Mouse (Mus musculus) heart, adult 2 months (tissue): ENCODE measurements around the gene Fkbp7.

Source experiments
- CTCF ChIP-seq: fragments of 200-600 bp; IDR thresholded peaks from 2 replicates; pipeline ENCODE4 v1.8.1; 2022; ENCODE audit warnings: antibody characterized with exemption, mild to moderate bottlenecking, moderate library complexity
- EP300 ChIP-seq: fragments of 200-500 bp; IDR thresholded peaks from 2 replicates; pipeline ENCODE4 v1.6.1; 2011; ENCODE audit warnings: low read depth, low read length, control low read depth; ENCODE audit not compliant: insufficient read depth
- POLR2A ChIP-seq: fragments of 200-500 bp; IDR thresholded peaks from 2 replicates; pipeline ENCODE4 v1.6.1; 2011; ENCODE audit warnings: mild to moderate bottlenecking, low read depth, low read length, control low read depth; ENCODE audit not compliant: insufficient read depth

DNA sequence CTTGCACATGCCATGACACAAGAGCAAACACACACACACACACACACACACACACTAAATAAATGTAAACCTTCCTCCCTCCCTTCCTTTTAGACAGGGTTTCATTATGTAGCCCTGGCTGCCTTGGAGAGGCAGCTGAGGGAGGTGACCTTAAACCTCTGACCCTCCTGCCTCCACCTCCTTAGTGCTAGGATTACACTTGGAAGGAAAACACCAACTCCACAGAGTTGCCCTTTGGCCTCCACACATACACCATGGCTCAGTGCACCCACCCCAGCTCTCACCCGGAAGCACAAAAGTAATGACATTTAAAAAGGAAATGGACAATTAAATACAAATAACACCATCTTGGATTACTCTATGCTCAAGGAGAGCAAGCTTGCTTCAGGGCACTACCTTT lies 51.2 kb downstream of the Fkbp7 start:
- TF ChIP-seq EP300 (no peak), CTCF (no peak), POLR2A (no peak)
